ENCODE assay signal across 1 mouse cellular context in the genomic region with DNA sequence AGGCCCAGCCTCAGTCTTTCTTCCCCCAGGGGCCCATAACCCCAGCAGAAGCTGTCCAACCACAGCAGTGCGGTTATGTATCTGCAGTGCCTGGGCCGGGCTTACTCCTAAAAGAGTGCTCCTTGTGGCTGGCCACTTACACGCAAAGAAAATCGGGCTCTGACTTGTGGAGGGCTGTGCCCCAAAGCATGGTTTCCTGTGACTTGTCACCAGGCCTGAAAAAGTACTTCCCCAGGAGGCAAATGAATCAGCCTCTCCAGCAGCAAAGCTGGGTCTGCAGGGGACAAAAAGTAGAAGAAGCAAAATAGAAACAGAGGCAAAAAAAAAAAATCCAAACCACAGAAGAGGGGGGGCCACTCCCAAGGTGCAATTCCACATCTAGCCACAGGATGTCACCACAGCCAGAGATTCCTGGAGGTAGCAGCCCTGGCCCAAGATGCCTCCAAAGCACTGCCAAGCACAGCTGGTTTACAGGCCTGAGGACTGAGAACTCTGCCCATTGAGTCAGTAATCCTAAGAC.
A peak's percentile ranks its signal among the peaks of the same experiment; 100 is the strongest.
TF ChIP-seq lines count a peak whose summit lies in the region.

No protein-coding gene starts in this region.

TF ChIP-seq in CH12.LX, 34 proteins besides CTCF, POLR2A, EP300 and RAD21 (continued from another document):
- TF ChIP-seq MEF2A (IDR thresholded peaks at IDR 0.05; ENCODE audit: borderline replicate concordance, low read depth, low read length) = peak; percentile 94
- TF ChIP-seq POLR2AphosphoS2 (IDR thresholded peaks at IDR 0.05; ENCODE audit: low read depth, low read length) = no peak
- TF ChIP-seq CHD2 (IDR thresholded peaks at IDR 0.05; ENCODE audit: low read length) = 0 out of 2 replicates have a peak, but pooled peaks have one; percentile 57
- peak; percentile 64; the same call in 1 of the 2 replicates for TF ChIP-seq UBTF (IDR thresholded peaks at IDR 0.05; ENCODE audit: low read depth, low read length)
- TF ChIP-seq MYC (IDR thresholded peaks at IDR 0.05; ENCODE audit: low read depth, low read length) = 0 out of 2 replicates have a peak, but pooled peaks have one; percentile 68
- TF ChIP-seq BHLHE40 (IDR thresholded peaks at IDR 0.05; ENCODE audit: low read depth, low read length) = peak; percentile 68
- TF ChIP-seq KAT2A (IDR thresholded peaks at IDR 0.05; ENCODE audit: insufficient replicate concordance, low read length) = no peak
- no peak for TF ChIP-seq ZKSCAN1 (IDR thresholded peaks at IDR 0.05; ENCODE audit: borderline replicate concordance, low read depth, low read length)
- peak; percentile 94 for TF ChIP-seq SIN3A (IDR thresholded peaks at IDR 0.05; ENCODE audit: low read length)
- no peak for TF ChIP-seq E2F4 (IDR thresholded peaks at IDR 0.05; ENCODE audit: insufficient replicate concordance, low read depth, low read length)
- peak; percentile 82 for TF ChIP-seq ETS1 (conservative IDR thresholded peaks at IDR 0.05; ENCODE audit: low read depth, low read length)
- TF ChIP-seq NELFE (IDR thresholded peaks at IDR 0.05; ENCODE audit: low read depth, low read length) = no peak
- TF ChIP-seq PAX5 (IDR thresholded peaks at IDR 0.05; ENCODE audit: low read length) = no peak
- TF ChIP-seq JUND (conservative IDR thresholded peaks at IDR 0.05; ENCODE audit: low read depth, low read length) = no peak
- TF ChIP-seq IRF4 (IDR thresholded peaks at IDR 0.05; ENCODE audit: low read depth, low read length) = peak; percentile 90
- no peak; the same call in 1 of the 2 replicates for TF ChIP-seq ELF1 (IDR thresholded peaks at IDR 0.05; ENCODE audit: low read depth, low read length)
- TF ChIP-seq ZMIZ1 (IDR thresholded peaks at IDR 0.05; ENCODE audit: low read depth, low read length) = 0 out of 2 replicates have a peak, but pooled peaks have one; percentile 66
- TF ChIP-seq TCF12 (IDR thresholded peaks at IDR 0.05; ENCODE audit: low read depth, low read length) = peak; percentile 50
- no peak for TF ChIP-seq GABPA (IDR thresholded peaks at IDR 0.05; ENCODE audit: insufficient replicate concordance, low read depth, low read length)
- TF ChIP-seq USF2 (conservative IDR thresholded peaks at IDR 0.05; ENCODE audit: low read depth, low read length) = no peak
- TF ChIP-seq CHD1 (IDR thresholded peaks at IDR 0.05; ENCODE audit: low read depth, low read length) = 0 out of 2 replicates have a peak, but pooled peaks have one; percentile 57
